Mouse (Mus musculus) left cerebral cortex, adult 9 months (tissue): Measurements from ENCODE around the gene Usp16.
"Not testable (repeated sequence)": the region's sequence is repeated elsewhere in the genome, so short reads cannot be mapped to it uniquely, and the experiment has no call there.

Experiments
- DNase-seq, 2 experiments: peaks; one replicate each; pipeline ENCODE4 v3.0.0; 2022; ENCODE audit warnings: low spot score in 2 of 2

Usp16 gene

DNA sequence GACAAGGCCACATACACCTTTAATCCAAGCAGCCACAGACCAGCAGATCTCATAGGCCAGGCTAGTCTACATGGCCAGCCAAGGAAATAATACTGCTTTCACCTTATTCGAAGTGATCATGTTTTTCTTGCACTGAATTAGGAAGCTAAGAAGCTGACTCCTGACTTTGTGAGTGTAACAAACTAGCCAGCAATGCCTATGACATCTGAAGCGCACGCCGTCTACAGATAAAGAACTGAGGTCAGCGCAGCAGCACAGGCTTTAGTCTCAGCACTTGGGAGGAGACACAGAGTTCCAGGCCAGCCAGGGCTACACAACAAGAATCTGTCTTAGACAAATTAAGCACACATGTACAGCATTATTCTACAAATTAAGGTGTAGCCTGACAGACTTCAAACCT, 32.2 kb downstream of the Usp16 start:
- DNase-seq, result no peak

DNA sequence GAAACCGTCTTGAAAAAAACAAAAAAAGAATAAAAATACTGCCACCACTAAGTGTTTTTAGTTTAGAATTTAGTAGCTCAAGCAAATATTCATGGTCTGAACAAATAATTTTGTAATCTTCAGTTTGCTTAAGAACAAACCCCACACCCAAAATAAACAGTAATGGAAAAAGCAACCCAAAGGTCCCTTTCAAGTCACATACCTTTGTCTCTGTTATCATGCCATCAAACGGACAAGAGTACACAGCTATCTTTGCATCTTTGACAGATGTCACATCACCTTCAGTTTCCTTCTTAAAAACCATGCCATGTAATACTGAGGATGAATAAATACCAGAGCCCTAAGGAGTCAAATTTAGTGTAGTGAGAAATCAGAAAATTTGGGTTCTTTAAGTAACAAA, 34.1 kb downstream of the Usp16 start:
- DNase-seq, result no peak

DNA sequence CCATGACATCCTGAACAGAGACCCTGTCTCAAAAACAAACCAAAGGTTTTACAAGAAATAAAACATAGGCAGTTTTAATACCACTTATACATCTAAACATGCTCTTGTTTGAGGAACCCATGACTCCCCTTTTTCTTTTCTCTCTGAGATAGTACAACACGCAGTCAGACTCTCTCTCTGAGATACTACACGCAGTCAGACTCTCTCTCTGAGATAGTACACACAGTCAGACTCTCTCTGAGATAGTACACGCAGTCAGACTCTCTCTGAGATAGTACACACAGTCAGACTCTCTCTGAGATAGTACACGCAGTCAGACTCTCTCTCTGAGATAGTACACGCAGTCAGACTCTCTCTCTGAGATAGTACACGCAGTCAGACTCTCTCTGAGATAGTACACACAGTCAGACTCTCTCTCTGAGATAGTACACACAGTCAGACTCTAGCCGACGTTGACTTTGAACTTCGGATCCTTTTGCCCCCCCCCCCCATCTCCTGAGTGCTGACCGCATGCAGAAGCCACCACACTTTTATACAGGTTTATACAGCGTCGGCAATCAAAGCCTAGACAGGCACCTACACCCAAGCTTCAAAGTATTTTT, 37.8 kb downstream of the Usp16 start:
- not testable (repeated sequence) for DNase-seq

DNA sequence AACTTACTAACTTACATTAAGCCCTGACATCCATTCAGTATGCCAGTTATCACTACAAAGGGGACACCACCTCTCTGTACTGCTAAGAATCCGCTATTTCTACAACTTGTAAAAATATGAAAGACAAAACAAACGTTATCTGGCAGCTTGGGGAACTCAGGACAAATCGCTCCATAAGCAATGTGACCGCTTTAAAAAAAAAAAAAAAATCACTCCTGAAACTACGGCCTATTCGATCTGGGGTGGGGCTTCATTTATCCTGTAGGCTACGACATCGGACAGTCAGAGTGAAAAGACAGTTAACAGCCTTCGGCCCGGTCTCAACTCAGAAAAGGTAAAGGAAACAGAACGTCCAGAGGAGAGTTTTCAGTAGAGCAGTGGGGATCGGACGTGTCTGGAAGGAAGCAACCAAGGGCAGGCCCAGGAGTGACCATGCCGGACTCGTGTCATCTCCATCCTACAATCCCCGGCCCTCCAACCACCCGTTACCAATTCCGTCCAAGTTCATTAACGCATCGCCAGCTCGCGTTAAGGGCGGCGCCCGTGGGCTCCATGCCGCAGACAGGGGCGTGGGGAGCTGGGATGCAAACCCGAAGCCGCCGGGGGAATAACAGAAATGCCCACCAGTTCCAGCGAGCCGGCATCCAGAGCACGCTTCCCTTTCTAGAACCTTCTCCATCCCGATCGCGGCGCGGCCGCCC, 40.6 kb downstream of the Usp16 start:
- peak in 1 of 2 experiments; percentile 21 for DNase-seq

DNA sequence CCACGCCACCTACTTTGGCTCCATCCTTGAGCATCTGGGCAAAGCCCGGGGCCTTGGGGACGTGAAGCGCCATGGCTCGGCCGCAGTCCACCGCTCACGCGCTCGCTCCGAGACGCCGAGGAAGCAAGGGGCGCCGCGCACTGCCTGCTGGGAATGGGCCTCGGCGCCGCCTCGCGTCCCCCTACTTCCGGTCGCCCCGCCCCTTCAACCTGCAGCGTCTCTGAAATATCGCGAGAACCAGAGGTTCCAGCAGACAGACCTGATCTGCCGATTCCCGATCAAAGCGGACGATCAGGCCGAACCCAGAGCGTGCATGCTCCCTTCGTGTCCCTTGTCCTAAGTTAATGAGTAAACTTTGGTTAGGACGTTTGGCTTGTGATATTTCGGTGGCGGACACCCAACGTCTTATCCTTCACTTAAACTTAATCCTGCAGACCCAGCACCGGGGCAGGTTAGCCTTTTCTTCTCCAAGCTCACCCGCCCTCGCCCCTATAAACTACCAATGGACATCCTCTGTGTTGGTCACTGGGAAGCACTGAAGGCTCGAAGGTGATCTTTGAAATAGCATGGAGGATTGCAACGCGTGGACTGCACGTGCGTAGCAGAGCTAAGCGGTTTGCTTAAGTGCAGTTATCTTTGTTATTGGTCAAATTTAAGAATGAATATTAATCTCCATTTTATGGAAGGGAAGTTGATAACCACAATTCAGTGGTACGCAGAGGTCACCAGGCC, 41.4 kb downstream of the Usp16 start, which contains the start of gene Cct8:
Gene Cct8, minus strand, starts transcription at position 158 of the 732 bp plus-strand sequence.
- DNase-seq, result peak; percentile 90 to 96

DNA sequence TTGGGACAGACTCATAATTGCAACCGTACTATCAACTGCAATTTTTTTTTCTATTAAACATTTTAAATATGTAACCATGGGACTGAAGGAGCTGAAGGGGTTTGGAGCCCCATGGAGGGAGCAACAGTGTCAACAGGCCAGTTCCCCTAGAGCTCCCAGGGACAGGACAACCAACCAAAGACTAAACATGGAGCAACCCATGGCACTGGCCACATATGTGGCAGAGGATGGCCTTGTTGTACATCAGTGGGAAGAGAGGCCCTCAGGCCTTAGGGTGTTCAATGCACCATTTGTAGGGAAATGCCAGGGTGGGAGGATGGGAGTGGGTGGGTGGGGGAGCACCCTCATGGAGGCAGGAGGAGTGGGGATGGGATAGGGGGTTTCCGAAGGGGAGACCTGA, 42.2 kb downstream of the Usp16 start:
- no peak for DNase-seq

DNA sequence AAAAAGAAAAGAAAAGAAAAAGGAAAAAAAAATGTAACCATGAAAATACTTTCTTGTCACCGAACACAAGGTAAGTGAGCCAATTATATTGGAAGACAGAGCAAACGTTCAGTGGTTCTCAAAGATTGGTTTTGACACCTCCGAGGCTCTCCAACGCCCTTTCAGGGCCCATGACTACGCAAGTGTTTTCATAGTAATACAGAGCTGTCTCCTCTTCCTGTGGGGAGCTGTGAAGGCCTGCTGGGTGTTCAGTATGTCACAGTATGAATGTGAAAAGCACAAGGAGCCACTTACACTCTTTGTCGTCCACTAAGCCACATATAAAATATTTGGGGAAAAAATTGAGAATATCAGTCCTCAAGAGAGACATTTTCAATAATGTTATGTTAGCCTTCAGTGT, 42.7 kb downstream of the Usp16 start:
- no peak for DNase-seq

DNA sequence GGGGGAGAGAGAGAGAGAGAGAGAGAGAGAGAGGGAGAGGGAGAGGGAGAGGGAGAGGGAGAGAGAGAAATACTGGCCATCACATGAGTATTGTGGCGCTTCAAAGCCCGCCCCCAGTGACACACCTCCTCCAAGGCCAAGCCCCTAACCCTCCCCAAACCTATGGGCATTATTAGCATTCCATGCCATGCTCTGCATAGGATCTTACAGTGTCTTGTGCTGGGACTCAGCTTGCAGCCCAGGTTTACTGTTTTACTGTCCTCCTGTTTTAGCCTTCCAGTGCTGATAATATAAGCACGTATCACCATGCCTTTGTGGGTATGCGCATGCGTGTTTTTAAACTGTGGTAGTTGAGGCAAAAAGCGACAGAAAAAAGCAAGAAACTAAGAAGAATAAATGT, 45.1 kb downstream of the Usp16 start:
- DNase-seq, result no peak

DNA sequence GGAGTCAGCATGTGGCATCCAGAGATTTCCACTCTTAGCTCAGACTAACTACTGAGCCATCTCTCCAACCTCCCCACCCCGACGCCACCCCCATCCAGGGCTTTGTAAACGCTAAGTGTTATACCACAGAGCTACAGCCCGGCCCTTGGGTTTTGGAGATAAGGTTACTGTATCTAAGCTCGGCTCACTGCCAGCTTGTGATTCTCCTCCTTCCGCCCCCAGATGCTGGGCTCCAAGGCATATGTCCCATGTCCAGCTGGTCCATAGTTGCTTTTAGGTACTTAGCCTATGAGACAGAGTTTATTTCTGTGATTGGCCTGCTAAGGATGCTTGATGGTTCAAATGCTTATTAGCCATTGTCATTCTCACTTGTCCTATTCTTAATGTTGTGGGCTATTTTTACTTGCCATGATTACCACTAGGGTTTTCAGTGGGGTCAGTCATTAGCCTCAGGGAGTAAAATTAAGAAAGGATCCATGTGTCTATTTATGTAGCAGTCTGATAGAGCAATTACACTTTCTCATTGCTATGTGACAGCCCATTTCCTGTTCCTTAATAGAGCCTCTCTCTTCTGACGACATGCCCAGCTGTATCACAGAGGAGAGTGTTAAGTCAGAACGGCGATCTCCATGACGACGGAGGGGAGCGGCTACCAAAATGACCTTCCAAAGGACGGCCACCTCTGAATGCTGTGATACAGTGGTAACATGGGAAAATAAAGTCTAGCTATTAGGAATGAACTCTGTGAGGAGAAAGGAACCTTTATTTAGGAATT, 47.0 kb downstream of the Usp16 start:
- no peak for DNase-seq

DNA sequence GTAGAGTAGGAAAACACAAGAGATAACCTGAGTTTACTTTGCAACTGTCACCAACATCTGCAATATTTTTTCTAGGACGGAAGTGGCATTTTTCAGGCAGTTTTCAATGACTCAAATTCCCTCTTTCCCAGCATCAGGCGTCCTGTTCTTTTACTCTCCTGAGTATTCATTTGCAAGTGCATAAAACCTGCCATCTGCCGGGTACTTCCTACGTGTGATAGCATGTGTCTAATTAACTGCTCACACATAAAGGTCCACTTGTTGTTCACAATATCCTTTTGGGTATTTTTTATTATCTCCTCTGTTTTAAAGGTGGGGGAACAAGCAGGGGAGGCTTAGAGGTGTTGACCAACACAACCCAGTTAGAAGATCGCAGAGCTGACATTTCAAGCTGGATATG, 57.2 kb downstream of the Usp16 start:
- DNase-seq, result no peak

DNA sequence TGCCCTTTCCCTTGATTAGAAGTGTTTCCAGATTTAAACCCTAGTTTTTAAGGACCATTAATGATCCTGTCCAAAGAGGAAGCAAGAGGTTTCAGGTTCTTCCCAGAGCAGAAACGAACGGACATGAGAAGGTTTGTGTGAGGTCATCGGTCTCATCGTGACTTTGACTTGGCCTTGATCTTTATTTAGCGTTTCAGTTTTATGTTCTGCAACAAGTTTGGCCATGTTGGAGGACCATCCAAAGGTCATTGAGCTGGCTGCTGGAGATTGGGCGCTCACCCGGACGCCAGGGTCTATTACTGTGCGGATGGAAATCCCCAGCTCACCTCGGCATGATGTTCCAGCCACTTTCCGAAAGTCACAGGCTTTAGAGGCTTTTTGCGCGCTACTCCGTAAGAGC, 57.8 kb downstream of the Usp16 start:
- DNase-seq, result no peak

DNA sequence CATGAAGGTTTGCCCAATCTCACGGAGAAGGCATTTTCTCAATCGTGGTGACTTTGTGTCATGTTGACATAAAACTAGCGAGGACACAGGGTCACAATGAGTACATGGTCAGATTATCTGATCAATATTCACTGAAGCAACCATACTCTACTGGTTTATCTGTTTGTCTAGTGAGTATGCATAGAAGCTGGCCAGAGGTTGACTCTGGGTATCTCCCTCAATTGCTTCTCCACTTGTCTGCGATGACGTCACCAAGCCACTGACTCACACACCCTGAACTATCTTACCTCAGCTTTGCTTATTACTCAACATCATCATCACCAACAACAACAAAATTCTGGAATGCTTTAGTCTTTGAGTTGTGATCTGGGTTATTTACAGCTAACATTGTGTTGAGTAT, 69.7 kb downstream of the Usp16 start:
- DNase-seq, result no peak

DNA sequence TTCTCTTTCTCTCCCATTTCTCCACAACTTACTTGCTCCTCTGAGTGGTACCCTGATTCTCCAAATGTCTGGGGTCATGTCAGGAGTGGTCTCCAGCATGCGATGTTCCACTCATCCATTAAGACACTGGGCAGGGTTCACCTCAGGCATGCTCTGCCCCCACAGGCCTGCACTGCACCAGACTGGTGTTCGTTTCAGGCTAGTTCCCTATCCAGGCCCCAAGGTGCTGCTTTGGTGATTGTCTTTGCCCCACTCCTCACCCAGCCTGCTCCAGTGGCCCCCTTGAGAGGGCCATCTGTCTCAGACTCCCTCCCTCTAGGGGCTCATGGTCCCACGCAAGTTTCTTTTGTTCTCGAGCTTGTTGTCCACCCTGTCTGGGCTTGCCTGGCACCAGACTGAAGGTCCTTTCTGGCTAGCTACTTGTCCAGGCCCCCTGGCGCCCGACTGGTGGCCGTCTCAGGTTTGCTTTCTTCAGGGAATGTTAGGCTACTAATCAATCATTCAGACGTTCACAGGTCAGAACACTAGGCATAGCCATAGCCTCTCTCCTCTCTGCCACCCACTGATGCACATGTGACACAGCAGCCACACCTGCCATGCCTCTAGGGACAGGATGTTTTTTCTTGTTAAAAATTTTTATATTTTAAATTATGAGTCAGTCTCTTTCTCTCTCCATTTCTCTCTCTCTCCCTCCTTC, 73.2 kb downstream of the Usp16 start:
- no peak for DNase-seq

DNA sequence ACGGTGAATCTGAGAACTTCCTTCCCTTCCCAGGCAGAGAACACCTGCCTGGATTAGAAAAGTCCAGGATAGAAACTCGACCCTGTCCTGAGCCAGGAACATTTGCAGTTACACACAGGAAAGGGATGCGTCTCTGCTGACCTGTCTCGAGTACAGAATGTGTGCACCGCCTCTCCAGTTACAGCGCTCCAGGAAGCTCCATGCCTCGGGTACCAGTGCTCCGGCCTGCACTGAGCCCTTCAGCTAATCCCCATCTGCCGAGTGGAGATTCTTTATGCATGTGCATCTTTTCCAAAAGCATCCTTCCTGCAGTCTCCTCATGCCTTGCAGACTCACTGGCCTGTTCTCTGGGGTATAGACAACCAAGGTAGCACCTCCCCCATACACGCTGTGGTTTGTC, 74.3 kb downstream of the Usp16 start:
- DNase-seq, result no peak
